Mouse (Mus musculus) kidney, adult 2 months (tissue): ENCODE measurements around the gene Ogdhl. TPM values are rescaled to one million over a fixed set of nuclear protein-coding genes. Genes with fewer than 3 reads are reported as not detected.

Experiments used
- DNase-seq: peaks from one replicate; pipeline ENCODE4 v3.0.0; 2021
- H3K27ac ChIP-seq: fragments of 200-500 bp; 2 replicates; pipeline ENCODE4 v1.5.1; 2012; ENCODE audit warnings: low read depth, low read length, control low read depth, inconsistent platforms; ENCODE audit not compliant: insufficient read depth
- H3K27me3 ChIP-seq: fragments of 200-500 bp; replicated peaks from 2 replicates; pipeline ENCODE4 v1.6.1; 2012; ENCODE audit warnings: mild to moderate bottlenecking, moderate library complexity, low read length, inconsistent platforms; ENCODE audit not compliant: control insufficient read depth, insufficient read depth
- H3K36me3 ChIP-seq: fragments of 200-500 bp; 2 replicates; pipeline ENCODE4 v1.6.1; 2012; ENCODE audit warnings: mild to moderate bottlenecking, moderate library complexity, low read length, inconsistent platforms; ENCODE audit not compliant: control insufficient read depth, insufficient read depth
- H3K4me1 ChIP-seq: fragments of 200-500 bp; 2 replicates; pipeline ENCODE4 v1.6.1; 2011; ENCODE audit warnings: low read length; ENCODE audit not compliant: control insufficient read depth, insufficient read depth
- H3K4me3 ChIP-seq: fragments of 200-500 bp; 2 replicates; pipeline ENCODE4 v1.5.1; 2011; ENCODE audit warnings: mild to moderate bottlenecking, low read depth, low read length, control low read depth; ENCODE audit not compliant: insufficient read depth
- CTCF ChIP-seq: fragments of 200-500 bp; conservative IDR thresholded peaks from 2 replicates; pipeline ENCODE4 v1.5.1; 2011; ENCODE audit warnings: low read depth, mild to moderate bottlenecking, control low read depth, low read length, moderate library complexity, mixed read lengths; ENCODE audit not compliant: insufficient read depth, insufficient read length
- POLR2A ChIP-seq: fragments of 200-500 bp; IDR thresholded peaks from one replicate; pipeline ENCODE4 v1.6.1; 2011; ENCODE audit warnings: low read depth, low read length, control low read depth
- WGBS: fragments of 180-500 bp; shearing (Covaris S2); methylation state at CpG from one replicate; pipeline ENCODE4 v1.1.7; 2018; 5-methylcytosine and 5-hydroxymethylcytosine counted together
- polyA plus RNA-seq: library from polyadenylated mRNA; depleted of rRNA; stranded (reverse); fragments of >200 nt; gene quantifications from 2 replicates; pipeline ENCODE4 v1.2.3, GENCODE M21; 2012; rRNA removed

The Ogdhl gene
- polyA plus RNA-seq, 1 experiment, result 10.8 TPM

DNA sequence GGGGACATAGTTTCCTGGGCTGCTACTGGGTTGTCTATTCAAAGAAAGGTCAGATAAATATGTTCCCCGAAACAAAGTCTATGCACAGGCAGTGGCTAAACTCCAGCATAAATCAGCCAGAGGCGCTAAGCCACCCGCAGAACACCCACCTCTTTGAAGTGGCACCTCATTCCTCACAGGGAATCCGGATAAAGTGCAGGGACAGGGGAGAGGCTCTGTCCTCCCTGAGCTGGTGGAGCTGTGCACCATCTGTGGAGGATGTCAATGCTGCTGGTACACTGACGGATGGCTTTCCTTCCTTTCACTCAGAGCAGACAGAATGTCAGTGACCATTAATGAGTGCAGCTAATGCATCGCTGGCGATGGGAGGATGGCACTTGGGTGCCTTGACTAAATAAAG lies 59.2 kb downstream of the Ogdhl start:
- 18% methylated on average over 7 of the region's 7 CpGs for WGBS
- no peak for TF ChIP-seq CTCF
- no peak for TF ChIP-seq POLR2A
- H3K4me3 ChIP-seq, result no peak overlapping the region
- H3K4me1 ChIP-seq, result no peaks in the 10 kb centered on the region
- no peaks in the 10 kb centered on the region for H3K27me3 ChIP-seq
- no peak overlapping the region for H3K27ac ChIP-seq
- no peaks in the 10 kb centered on the region for H3K36me3 ChIP-seq
- no peak for DNase-seq

DNA sequence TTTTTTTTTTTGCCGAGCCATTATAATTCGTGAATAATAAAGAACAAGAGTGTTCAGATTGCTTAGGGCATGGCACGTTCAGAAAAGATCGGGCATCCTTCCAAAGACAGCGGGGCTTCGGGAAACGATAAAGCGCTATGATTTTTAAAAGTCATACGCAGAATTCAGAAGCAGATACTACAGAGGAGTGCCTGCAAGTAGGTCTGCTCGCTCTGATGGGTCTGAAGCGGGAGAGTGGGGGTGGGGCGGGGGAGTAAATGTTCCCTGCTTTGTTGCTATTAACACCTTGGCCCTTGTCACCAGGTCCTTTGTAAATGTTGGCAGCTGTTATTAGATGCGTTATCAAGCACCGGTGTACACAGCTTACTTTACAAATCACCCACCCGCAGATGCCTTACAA lies 59.8 kb downstream of the Ogdhl start:
- no peak overlapping the region for H3K4me3 ChIP-seq
- no peak overlapping the region for H3K27ac ChIP-seq
- H3K36me3 ChIP-seq, result no peaks in the 10 kb centered on the region
- 39% methylated on average over 15 of the region's 15 CpGs for WGBS
- TF ChIP-seq CTCF (no peak), POLR2A (no peak)
- H3K4me1 ChIP-seq, result no peaks in the 10 kb centered on the region
- H3K27me3 ChIP-seq, result no peaks in the 10 kb centered on the region
- no peak for DNase-seq

DNA sequence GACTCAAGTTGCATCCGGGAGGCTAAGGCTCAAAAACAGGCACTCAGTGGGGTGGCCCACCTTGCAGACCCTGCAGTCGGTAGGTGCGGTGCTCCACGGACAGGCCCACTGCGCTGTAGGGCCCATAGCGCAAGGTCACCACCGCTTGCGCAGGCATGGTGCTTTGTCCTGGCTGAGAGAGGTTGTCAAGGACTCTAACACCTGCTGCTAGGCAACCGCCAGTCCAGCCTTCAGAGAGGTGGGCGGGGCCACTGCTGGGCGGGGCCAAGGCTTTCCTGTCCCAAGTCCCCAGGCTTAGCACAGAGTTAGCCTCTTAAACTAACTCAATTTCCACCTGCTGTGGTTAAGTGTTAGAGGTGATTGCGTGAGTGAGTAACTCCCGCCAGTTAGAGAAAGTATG lies 66.4 kb downstream of the Ogdhl start, which contains the start of gene 1700024G13Rik:
TSS of gene 1700024G13Rik (minus strand) at position 196 of the 400 bp plus-strand sequence.
- no peaks in the 10 kb centered on the region for H3K4me1 ChIP-seq
- no peak within 1 kb of the TSS for H3K4me3 ChIP-seq
- DNase-seq, result peak; percentile 69
- H3K27ac ChIP-seq, result no peak within 1 kb of the TSS
- WGBS, result 3% methylated on average over 13 of the region's 13 CpGs
- TF ChIP-seq CTCF, result no peak
- TF ChIP-seq POLR2A, result no peak
- H3K36me3 ChIP-seq, result no peaks in the 10 kb centered on the region
- no peaks in the 10 kb centered on the region for H3K27me3 ChIP-seq

Other genes starting within 250 kb of the Ogdhl start
- gene Oxnad1, start 236.6 kb upstream of the Ogdhl start, polyA plus RNA-seq, result 49.0 and 60.2 TPM in 2 replicates
- gene Dph3, start 236.3 kb upstream of the Ogdhl start, polyA plus RNA-seq, result 31.2 and 43.1 TPM in 2 replicates
- gene Msmb, start 180.0 kb upstream of the Ogdhl start, polyA plus RNA-seq, result not detected in 2 replicates
- gene Ncoa4, start 162.2 kb upstream of the Ogdhl start, polyA plus RNA-seq, result 56.0 and 57.2 TPM in 2 replicates
- 189 and 213 TPM in 2 replicates for gene Timm23, start 120.1 kb upstream of the Ogdhl start, polyA plus RNA-seq
- gene Parg, start 120.1 kb upstream of the Ogdhl start, polyA plus RNA-seq, result 4.3 and 6.9 TPM in 2 replicates
- gene 1700024G13Rik, start 66.4 kb downstream of the Ogdhl start, polyA plus RNA-seq, result not detected in 2 replicates
- gene Slc18a3, start 142.8 kb downstream of the Ogdhl start, polyA plus RNA-seq, result not detected in 2 replicates
- gene Chat, start 144.0 kb downstream of the Ogdhl start, polyA plus RNA-seq, result not detected in 2 replicates
- 3.4 and 4.0 TPM in 2 replicates for gene Ercc6, start 191.5 kb downstream of the Ogdhl start, polyA plus RNA-seq